Mouse (Mus musculus) forebrain, embryonic 11.5 days (tissue): ENCODE results near the gene Uap1l1. TPM values are rescaled to one million over a fixed set of nuclear protein-coding genes. Genes with fewer than 3 reads are reported as not detected.
A peak's percentile ranks its signal among the peaks of the same experiment; 100 is the strongest.
"Not testable (repeated sequence)": the region's sequence is repeated elsewhere in the genome, so short reads cannot be mapped to it uniquely, and the experiment has no call there.

Experiments
- ATAC-seq: fragments of 200-750 bp; cut with Nextera tagmentation; replicated peaks from 2 replicates; pipeline ENCODE4 v1.8.0; 2017; ENCODE audit warnings: moderate TSS enrichment; ENCODE audit not compliant: low FRiP score
- DNase-seq: peaks from one replicate; pipeline ENCODE4 v3.0.0-alpha.2; 2017; ENCODE audit warnings: low spot score
- H3K27ac ChIP-seq: fragments of 300-500 bp; sonication (generic); 2 replicates; pipeline ENCODE4 v1.5.1; 2014; ENCODE audit warnings: low read depth, low read length
- H3K27me3 ChIP-seq: fragments of 300-500 bp; sonication (generic); 2 replicates; pipeline ENCODE4 v1.6.1; 2014; ENCODE audit warnings: mild to moderate bottlenecking, low read length, mixed read lengths; ENCODE audit not compliant: control insufficient read depth, insufficient read depth
- H3K36me3 ChIP-seq: fragments of 300-500 bp; sonication (generic); 2 replicates; pipeline ENCODE4 v1.6.1; 2014; ENCODE audit warnings: mild to moderate bottlenecking, low read length, moderate library complexity, mixed read lengths; ENCODE audit not compliant: control insufficient read depth, insufficient read depth
- H3K4me1 ChIP-seq: fragments of 300-500 bp; sonication (generic); replicated peaks from 2 replicates; pipeline ENCODE4 v1.6.1; 2014; ENCODE audit warnings: low read length, mixed read lengths; ENCODE audit not compliant: control insufficient read depth, insufficient read depth
- H3K4me2 ChIP-seq: fragments of 300-500 bp; sonication (generic); 2 replicates; pipeline ENCODE4 v1.6.1; 2014; ENCODE audit warnings: low read depth, mild to moderate bottlenecking, low read length, moderate library complexity, mixed read lengths; ENCODE audit not compliant: severe bottlenecking
- H3K4me3 ChIP-seq: fragments of 300-500 bp; sonication (generic); 2 replicates; pipeline ENCODE4 v1.5.1; 2014; ENCODE audit warnings: low read depth, low read length
- H3K9ac ChIP-seq: fragments of 300-500 bp; sonication (generic); 2 replicates; pipeline ENCODE4 v1.6.1; 2014; ENCODE audit warnings: low read length
- H3K9me3 ChIP-seq: fragments of 300-500 bp; sonication (generic); 2 replicates; pipeline ENCODE4 v1.6.1; 2016; ENCODE audit warnings: low read length, mixed read lengths; ENCODE audit not compliant: control insufficient read depth
- WGBS: fragments of 180-500 bp; shearing (Covaris S2); extraction: QIAGEN DNeasy Blood & Tissue Kit; methylation state at CpG from one replicate; pipeline ENCODE4 v1.1.7; 2014; 5-methylcytosine and 5-hydroxymethylcytosine counted together
- polyA plus RNA-seq: library from polyadenylated mRNA; unstranded; fragments of >200 nt; fragmentation: Nextera tagmentation; extraction: Ambion mirVana; gene quantifications from 2 replicates; pipeline ENCODE4 v1.2.1, GENCODE M21; 2014

Gene Uap1l1
- polyA plus RNA-seq = 3.1 and 5.4 TPM in 2 replicates

GRCm38 (mm10) chr2:25365091-25365761 lies at the start of gene Uap1l1:
TSS of gene Uap1l1 (minus strand) at chr2:25365682.
- Histone ChIP-seq H3K4me3 (peak within 1 kb of the TSS; percentile 46), H3K4me1 (0 out of 2 replicates have a peak, but pooled peaks cover 5% of the 10 kb centered on the region), H3K27ac (no peak within 1 kb of the TSS), H3K9ac (peak within 1 kb of the TSS; percentile 57), H3K9me3 (no peaks in the 10 kb centered on the region), H3K27me3 (peaks cover 18% of the 10 kb centered on the region), H3K4me2 (peak within 1 kb of the TSS; percentile 97), H3K36me3 (no peaks in the 10 kb centered on the region)
- WGBS = under 1% methylated on average over 49 of the region's 54 CpGs
- peak; percentile 69 for DNase-seq
- peak; percentile 52 for ATAC-seq

GRCm38 (mm10) chr2:25413436-25413835 lies 48.0 kb upstream of the Uap1l1 start:
- not testable (repeated sequence) for ATAC-seq, H3K27me3 ChIP-seq, H3K4me3 ChIP-seq, H3K4me1 ChIP-seq, H3K9ac ChIP-seq, H3K4me2 ChIP-seq, DNase-seq, H3K36me3 ChIP-seq, H3K9me3 ChIP-seq, H3K27ac ChIP-seq

GRCm38 (mm10) chr2:25408908-25409307 lies 43.4 kb upstream of the Uap1l1 start:
- Histone ChIP-seq H3K4me2 (no peak overlapping the region), H3K9ac (no peak overlapping the region), H3K4me3 (no peak overlapping the region), H3K4me1 (no peaks in the 10 kb centered on the region), H3K27me3 (no peaks in the 10 kb centered on the region), H3K36me3 (peaks cover 2% of the 10 kb centered on the region), H3K9me3 (no peaks in the 10 kb centered on the region), H3K27ac (no peak overlapping the region)
- ATAC-seq (no peak), DNase-seq (no peak)
- WGBS = 88% methylated on average over 10 of the region's 10 CpGs

GRCm38 (mm10) chr2:25403994-25404393 lies 38.5 kb upstream of the Uap1l1 start:
- 93% methylated on average over 4 of the region's 4 CpGs for WGBS
- Histone ChIP-seq H3K4me3 (peak overlapping the region; percentile 85), H3K9me3 (no peaks in the 10 kb centered on the region), H3K27ac (no peak overlapping the region), H3K27me3 (peaks cover 13% of the 10 kb centered on the region), H3K4me2 (peak overlapping the region; percentile 80), H3K36me3 (peaks cover 2% of the 10 kb centered on the region), H3K4me1 (no peaks in the 10 kb centered on the region), H3K9ac (no peak overlapping the region)
- ATAC-seq (no peak), DNase-seq (no peak)

GRCm38 (mm10) chr2:25402972-25403601 lies 37.6 kb upstream of the Uap1l1 start:
- peak overlapping the region; percentile 85 for H3K4me3 ChIP-seq
- H3K4me2 ChIP-seq = peak overlapping the region; percentile 80
- H3K27me3 ChIP-seq = peaks cover 13% of the 10 kb centered on the region
- DNase-seq (peak; percentile 86), ATAC-seq (peak; percentile 83)
- 1% methylated on average over 53 of the region's 54 CpGs for WGBS
- no peak overlapping the region; the same call in 1 of the 2 replicates for H3K27ac ChIP-seq
- H3K36me3 ChIP-seq = no peaks in the 10 kb centered on the region
- H3K9ac ChIP-seq = peak overlapping the region; percentile 92
- no peaks in the 10 kb centered on the region for H3K9me3 ChIP-seq
- H3K4me1 ChIP-seq = no peaks in the 10 kb centered on the region

- Histone ChIP-seq H3K27me3 (peaks cover 13% of the 10 kb centered on the region), H3K9me3 (no peaks in the 10 kb centered on the region), H3K9ac (peak overlapping the region; percentile 92), H3K4me2 (peak overlapping the region; percentile 80), H3K27ac (no peak overlapping the region), H3K36me3 (no peaks in the 10 kb centered on the region), H3K4me3 (peak overlapping the region; percentile 85), H3K4me1 (no peaks in the 10 kb centered on the region)
- ATAC-seq (peak; percentile 61), DNase-seq (peak; percentile 90)
- 0% methylated on average over 13 of the region's 13 CpGs for WGBS
Observed at GRCm38 (mm10) chr2:25402377-25402971, 37.0 kb upstream of the Uap1l1 start.

- WGBS = 4% methylated on average over 17 of the region's 17 CpGs
- DNase-seq (no peak), ATAC-seq (no peak)
- no peaks in the 10 kb centered on the region for H3K36me3 ChIP-seq
- no peak overlapping the region; the same call in 1 of the 2 replicates for H3K9ac ChIP-seq
- H3K27ac ChIP-seq = no peak overlapping the region
- no peak overlapping the region for H3K4me3 ChIP-seq
- peak overlapping the region; percentile 34; the same call in 1 of the 2 replicates for H3K4me2 ChIP-seq
- H3K9me3 ChIP-seq = no peaks in the 10 kb centered on the region
- H3K4me1 ChIP-seq = peaks cover 4% of the 10 kb centered on the region
- peaks cover 30% of the 10 kb centered on the region for H3K27me3 ChIP-seq
Observed at GRCm38 (mm10) chr2:25400764-25401163, 35.3 kb upstream of the Uap1l1 start.

- Histone ChIP-seq H3K9ac (no peak overlapping the region), H3K36me3 (no peaks in the 10 kb centered on the region), H3K9me3 (no peaks in the 10 kb centered on the region), H3K27ac (no peak overlapping the region), H3K4me3 (no peak overlapping the region), H3K4me2 (peak overlapping the region; percentile 34; the same call in 1 of the 2 replicates), H3K4me1 (peaks cover 6% of the 10 kb centered on the region), H3K27me3 (peaks cover 35% of the 10 kb centered on the region)
- ATAC-seq (no peak), DNase-seq (no peak)
- WGBS = 22% methylated on average over 16 of the region's 16 CpGs
Observed at GRCm38 (mm10) chr2:25400291-25400690, 34.8 kb upstream of the Uap1l1 start.
